Mouse (Mus musculus) testis, postnatal 10 days (tissue): ENCODE results near the gene Tmc8.

Experiments
- DNase-seq: peaks from one replicate; pipeline ENCODE4 v3.0.0; 2021; ENCODE audit warnings: low spot score

Gene Tmc8

DNA sequence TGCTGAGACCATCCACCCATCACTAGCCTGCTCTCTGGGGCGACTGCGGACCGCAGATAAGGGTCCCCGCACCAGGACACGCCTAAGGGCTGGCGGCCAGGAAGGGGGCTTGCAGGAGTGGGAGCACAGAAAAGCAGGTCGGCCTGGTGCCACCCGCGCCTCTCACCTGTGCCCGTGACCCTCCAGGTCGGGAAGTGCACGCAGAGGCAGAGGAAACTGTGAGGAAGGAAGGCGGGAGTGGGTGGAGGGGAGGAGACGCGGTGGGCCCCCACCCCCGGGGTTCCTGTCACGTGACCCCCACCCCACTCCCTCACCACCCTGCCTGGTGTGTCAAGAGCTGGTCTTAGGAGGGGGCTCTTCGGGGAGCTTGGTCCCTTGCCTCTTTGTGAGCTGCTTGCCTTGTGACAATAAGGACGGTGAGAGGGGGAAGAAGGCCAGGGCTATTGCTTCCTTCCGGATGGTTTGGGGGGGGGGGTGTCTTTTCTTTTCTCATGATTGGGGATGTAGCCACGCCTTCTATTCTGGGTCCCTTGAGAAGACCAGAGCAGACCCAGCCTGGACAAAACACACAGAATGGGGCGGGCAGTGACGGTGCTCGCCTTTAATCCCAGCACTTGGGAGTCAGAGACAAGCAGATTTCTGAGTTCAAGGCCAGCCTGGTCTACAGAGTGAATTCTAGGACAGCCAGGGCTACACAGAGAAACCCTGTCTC is at the start of gene Tmc8, which contains the start of gene Tmc6:
TSS of gene Tmc8 (plus strand) at position 84 of the 712 bp plus-strand sequence.
TSS of gene Tmc6 (minus strand) at position 206 of the 712 bp plus-strand sequence.
- DNase-seq = no peak

DNA sequence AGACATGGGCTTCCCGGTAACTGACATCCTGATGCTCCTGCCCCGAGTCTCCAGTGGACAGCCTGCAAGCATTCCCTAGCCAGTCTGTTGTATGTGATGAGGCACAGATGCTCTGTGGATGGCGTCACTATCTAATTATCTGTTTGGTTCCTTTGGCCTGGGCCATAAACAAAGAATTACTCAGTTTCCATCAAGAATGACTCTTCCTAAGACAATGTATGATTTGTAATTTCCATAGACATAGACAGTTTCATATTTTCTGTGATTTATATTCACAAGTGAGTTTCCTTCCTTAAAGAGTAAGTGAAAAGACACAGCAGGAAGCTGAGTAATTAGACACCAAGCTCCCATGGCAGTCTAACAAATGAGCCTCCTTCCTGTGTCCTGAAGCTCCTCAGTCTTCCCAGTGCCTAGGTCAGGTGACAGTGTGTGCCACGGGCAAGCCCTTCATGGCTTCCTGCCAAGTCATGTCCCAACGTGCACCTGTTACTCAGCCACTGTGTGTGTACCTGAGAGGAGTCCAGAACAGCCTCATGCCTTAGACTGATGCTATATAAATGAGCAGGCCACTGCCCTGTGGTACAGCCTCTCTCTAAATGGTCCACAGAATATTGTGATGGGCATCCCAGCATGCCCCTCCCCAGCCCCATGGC is 45.7 kb upstream of the Tmc8 start:
- DNase-seq = no peak

DNA sequence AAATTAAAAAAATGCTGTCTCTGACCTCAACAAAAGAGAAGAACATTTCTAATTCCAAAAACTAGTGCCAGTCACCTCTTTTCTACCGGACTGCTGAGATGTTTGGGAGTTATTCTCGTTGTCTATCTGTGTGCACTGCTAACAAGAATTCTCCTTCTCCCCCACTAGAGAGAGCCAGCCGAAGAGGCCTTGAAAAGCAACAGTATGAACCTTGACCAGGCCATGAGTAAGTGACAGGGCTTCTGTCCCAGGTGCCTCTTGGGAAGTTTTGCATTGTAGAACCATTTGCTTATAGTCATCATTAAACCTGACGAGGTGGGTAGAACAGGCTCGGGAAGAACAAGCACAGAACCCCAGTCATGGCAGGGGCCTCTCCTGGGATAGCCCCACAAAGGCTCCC is 43.8 kb upstream of the Tmc8 start:
- DNase-seq = no peak

DNA sequence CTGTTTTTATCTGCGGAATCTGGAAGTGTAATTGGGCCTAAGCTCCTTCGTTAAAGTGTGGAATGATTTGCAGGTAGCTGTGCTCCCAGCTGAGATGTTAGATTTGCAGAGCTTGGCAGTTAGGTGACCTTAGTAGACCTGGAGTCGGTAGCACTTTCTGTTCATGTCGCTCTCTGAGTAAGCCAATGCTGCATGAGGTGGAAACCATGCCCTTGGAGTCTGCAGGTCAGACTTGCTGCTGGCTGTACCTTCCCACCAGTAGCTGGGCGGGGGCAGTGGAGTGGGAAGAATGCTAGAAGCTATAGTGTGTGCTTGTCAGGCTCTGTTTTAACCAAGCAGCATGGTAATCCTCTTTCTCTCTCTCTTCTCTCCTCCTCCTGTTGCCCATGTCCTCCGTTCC is 40.7 kb upstream of the Tmc8 start:
- no peak for DNase-seq

DNA sequence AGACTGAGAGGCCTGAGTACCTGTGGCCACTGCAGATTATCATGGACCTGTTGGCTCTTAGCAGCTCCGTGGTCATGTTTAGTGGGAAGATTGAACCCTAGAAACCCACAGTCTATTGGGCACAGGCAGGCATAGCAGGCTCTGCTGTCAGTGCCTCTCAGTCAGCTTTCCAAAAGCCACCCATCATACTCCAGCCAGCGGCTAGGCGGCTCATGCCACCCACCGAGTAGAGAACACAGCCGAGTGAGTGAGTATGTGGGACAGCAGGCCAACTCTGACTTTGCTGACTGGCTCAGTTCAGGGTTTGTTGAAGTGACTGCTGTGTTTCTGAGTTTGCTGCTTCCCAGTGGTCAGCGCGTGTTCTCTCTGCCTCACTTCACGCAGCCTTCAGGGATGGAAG is 39.6 kb upstream of the Tmc8 start:
- no peak for DNase-seq

DNA sequence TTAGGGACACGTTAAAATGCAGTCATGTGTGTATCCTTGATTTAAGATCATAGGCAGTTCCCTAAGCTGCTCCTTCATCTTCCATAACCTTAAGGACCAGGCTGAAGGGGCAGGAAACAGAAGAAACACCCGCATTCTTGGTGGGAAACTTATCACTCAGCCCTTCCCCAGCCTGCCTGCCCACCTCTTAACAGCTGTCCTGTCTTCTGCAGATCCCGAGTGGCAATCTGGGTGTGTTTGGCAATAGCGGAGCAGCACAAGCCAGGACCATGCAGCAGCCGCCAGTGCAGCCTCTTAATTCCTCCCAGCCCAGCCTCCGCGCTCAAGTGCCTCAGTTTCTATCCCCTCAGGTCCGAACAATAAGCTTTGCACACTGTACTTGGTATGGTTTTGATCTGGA is 39.2 kb upstream of the Tmc8 start:
- DNase-seq = no peak

DNA sequence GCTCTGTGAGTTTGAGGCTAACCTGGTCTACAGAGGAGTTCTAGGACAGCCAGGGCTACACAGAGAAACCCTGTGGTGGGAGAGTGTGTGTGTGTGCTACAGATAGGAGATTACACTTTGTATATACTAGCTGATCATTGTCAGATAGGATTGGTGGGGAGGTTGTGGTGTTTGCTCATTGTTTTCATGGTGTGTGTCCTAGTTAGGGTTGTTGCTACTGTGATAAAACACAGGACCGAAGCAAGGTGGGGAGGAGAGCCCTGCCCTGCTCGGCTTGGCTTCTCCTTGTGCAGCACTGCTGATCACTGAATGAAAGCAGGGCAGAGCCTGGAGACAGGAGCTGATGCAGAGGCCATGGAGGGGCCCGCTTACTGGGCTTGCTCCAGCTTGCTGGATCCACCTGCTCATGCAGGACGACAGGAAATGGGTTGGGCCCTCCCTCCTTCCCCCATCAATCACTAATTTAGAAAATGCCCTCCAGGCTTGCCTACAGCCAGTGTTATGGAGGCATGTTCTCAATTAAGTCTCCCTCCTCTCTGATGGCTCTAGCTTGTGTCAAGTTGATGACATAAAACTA is 38.3 kb upstream of the Tmc8 start:
- DNase-seq = no peak

DNA sequence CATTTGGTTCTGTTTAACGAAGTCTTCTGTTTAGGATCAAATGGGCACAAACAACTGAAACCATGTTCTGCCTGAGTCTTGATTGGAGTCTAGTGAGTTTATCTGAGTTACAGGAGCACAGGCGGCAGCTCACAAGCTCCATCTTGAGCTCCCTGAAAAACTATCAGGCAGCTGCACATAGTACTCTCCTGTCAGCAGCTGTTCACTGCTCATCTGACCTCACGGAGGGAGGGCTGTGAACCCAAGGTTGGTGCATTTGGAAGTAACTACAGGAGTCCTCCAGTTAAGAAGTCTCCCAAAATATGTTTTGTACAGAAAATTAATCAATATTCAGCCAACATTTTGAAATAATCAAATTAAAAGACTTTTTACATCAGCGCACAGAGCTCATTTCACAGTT is 33.2 kb upstream of the Tmc8 start:
- no peak for DNase-seq

DNA sequence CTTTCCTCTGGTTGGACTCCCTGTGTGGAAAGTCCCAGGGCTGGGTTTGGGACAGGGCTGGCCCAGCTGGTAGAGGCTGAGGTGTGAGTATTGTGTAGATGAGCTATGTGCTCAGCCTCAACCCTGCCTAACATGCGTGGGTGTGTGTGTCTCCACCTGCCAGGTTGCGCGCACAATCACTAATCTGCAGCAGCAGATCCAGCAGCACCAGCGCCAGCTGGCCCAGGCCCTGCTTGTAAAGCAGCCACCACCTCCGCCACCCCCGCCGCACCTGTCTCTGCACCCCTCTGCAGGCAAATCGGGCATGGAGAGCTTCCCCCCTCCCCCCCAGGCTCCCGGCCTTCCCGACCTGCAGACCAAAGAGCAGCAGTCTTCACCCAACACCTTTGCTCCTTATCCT is 32.5 kb upstream of the Tmc8 start:
- no peak for DNase-seq

DNA sequence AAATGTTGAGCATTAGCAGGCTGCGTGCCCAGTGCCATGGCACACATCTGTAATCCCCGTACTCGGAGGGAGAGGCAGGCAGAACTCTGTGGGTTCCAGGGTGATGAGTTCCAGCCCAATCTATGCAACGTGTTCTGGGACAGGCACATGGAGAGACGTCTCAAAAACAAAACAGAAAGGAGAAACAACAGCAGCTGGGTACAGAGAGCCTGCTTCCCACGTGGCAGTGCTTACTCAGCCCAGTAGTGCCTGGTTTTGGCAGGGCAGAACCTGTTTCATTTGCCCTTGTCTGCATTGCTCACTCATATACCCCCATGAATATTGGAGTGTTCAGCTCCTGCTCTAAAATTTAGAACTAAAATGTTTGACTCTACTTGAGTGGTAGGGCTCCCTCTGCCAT is 30.3 kb upstream of the Tmc8 start:
- no peak for DNase-seq

DNA sequence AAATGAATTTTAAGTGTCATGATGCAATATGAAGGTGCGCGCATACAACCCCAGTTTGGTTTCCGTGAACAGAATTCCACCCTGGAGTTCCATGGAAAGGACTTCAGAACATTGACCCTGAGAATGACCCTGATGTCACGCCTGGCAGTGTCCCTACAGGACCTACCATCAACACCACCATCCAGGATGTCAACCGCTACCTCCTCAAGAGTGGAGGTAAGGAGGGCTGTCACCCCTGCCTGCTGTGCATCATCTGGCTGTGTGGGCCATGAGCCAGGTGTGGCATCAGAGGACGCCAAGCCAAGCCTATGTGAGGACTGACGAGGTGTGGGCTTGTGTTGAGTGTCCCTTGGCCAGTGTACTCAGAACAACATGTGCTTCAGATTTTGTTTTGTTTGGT is 26.0 kb upstream of the Tmc8 start:
- DNase-seq = no peak

DNA sequence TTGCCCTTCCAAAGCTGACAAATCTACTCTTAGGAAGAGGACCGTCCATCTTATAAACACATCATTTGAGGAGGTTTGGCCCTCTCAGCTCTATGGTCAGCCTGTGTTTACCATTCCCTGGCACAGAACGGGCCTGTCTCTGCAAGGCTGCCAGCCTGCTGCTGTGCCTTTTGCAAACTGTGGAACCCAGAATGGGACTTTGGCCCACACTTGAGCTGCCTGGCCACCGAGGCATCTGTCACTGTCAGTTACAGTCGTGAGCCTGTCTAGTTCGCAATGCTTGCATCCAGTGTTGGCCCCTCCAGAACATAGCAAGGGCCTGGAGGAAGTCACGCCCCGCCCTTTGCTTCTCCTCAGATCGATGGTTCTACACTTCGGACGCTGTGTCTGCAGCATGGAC is 22.6 kb upstream of the Tmc8 start:
- no peak for DNase-seq

DNA sequence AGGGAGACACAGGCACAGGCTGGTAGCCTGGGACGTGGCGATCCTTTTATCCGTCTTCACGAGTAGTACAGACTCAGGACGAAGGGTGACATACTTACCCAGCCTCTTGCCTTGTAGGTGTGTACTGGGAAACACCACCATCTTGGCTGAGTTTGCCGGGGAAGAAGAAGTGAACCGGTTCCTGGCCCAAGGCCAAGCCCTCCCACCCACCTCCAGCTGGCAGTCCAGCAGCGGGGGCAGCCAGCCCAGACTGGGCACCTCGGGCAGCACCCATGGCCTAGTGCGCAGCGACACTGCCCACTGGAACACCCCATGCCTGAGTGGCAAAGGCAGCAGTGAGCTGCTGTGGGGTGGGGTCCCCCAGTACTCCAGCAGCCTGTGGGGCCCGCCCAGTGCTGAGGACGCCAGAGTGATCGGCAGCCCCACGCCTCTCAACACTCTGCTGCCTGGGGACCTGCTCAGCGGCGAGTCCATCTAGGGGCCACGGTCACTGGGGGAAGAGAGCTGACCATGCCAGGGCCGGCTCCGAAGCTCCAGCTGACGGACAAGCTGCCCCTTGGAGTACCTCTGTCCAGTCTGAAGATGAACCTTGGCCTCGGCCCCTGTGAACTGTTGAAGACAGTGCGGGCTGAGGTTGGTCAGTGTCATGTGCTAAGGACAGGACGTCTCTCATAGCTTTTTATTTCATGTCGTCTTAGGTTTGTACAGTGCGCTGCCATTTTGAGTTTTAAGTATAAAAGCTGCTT is 21.3 kb upstream of the Tmc8 start:
- DNase-seq = no peak

DNA sequence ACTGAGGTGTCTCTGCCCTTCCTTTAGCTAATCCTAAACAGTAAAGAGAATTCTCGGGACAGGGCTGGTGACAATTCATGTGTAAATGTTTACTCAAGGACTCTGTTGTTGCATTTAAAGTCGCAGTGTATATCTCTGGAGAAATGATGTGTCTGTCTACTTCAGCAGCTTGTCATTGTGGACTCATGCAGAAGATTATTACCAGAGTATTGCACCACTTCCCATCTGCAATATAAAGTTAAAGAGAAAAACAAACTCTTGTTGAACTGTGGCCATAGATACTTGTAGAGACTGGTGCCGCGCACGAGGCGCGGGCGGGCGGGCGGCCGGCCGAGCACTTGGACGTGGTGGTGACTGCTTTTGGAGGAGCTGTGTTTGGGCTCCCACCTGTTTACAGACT is 20.1 kb upstream of the Tmc8 start:
- DNase-seq = no peak

DNA sequence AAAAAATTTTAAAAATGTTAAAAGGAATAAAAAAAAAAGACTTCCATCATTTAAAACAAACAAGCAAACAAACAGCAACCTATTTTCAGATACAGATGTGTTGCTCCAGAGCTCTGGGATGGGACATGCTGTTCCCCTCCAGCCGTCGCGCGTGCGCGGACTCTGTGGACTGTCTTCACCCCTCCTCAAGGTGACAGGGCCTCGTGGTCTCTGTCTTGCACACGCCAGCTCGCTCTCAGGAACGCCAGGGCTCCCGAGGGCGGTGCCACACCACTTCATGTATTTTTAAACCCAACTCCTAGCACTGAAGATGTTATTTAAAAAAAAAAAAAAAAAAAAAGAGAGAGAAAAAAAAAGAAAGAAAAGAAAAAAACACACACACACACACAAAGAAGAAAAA is 19.6 kb upstream of the Tmc8 start:
- peak; percentile 43 for DNase-seq

DNA sequence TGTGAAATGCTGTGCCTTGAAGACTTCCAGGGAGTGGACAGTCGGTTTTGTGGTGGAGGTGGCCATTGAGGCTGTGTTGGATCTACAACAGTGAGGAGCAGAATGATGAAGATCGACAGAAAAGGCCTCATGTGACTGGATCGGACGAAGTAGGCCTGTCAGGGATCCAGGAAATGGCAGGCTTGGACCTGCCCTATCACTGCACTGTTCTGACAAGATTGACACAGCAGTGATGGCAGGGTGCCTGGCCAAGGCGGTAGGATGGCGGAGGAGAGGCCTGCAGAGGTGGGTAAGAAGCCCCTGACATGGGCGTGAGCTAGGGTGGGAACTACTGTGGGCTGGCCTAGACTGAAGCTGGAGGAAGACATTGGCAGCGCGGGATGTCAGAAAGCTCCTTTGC is 17.6 kb upstream of the Tmc8 start:
- DNase-seq = no peak

DNA sequence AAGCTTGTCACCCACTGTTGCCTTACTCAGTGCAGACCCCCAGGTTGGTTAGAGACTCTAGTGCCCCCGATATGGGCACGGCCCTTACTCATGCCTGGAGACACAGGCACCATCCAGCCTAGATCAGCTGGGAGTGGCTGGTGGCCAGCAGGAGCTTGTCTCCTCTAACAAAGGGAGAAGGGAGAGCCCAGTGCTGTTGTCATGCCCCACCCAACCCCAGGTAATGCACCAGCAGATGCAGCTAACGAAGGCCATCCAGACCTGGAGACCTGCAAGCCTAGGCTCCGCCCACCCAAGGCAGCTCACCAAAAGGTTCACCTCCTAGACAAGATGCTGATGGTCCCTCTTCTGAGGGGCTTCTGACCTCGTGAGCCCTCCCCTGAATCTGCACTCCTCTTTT is 16.5 kb upstream of the Tmc8 start:
- DNase-seq = no peak

DNA sequence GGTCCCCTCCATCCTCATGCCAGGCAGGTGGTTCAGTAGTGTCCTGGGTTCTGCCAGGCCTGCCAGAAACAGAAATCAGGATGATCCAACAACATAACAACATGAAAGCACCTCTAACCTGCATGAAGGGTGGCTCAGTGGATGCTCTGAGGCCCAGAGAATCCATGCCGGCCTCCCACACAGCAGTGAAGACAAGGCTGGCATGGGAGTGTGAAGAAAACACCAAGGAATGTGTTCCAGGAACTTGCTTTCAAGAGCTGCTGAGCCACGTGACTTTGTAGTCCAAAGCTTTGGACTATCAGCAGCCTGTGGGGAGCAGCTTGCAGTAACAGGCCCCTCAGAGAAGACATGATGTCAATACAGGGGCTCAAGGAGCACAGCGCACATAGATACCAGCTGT is 15.6 kb upstream of the Tmc8 start:
- no peak for DNase-seq

DNA sequence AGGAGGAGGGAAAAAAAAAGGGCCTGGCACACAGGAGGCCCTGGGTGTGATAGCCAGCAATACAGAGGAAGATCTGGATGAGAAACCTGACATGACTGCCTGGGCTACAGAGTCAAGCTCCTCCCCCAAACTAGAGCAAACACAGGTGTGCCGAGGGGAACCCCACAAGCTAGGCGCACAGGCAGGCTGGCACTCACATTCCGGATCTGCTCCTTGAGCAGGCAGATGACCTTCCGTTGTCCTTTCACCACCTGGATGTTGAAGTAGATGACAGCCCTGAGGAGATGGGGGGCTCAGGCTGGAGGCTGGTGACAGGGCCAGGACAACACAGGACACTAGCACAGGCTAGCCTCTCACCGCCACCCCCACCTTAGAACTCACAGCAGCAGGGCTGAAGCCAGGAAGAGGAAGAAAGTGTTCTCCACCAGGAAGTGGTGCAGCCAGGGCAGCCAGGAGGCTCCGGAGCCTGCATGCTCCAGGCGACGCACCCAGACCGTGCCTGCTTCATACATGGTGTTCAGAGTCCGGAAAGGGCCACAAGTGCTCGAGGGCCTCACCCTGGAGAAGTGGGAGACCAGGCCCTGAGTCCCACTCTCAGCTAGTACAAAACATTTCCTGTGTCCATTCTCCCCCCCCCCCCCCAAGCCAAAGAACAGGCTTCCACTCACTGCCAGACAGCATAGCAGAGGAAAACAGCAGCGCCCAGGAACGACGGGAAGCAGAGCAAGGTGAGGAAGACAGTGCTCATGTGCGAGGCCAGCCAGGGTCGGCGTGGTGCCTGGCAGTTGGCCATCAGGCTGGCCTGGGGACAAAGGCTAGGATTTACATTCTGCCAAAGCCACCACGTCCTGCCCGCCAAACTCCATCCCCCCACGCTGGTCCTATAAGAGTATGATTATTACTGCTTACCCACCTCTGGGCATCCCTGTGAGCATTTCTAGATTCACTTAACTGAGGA is 12.9 kb upstream of the Tmc8 start:
- no peak for DNase-seq

DNA sequence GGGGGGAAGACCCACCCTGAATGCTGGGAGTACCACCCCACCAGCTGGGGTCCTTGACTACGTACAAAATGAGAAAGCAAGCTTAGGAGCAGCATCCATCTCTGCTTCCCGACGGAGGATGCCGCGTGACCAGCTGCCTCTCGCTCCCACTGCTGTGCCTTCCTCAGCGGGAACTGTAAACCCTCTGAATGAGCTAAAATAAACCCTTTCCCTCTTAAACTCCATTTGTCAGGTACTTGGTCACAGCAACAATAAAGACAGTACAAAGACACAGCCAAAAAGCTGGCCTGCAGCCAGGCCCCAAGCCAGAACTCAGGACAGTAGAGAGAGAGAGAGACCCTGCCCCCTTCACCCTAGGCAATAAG is 12.2 kb upstream of the Tmc8 start:
- no peak for DNase-seq

DNA sequence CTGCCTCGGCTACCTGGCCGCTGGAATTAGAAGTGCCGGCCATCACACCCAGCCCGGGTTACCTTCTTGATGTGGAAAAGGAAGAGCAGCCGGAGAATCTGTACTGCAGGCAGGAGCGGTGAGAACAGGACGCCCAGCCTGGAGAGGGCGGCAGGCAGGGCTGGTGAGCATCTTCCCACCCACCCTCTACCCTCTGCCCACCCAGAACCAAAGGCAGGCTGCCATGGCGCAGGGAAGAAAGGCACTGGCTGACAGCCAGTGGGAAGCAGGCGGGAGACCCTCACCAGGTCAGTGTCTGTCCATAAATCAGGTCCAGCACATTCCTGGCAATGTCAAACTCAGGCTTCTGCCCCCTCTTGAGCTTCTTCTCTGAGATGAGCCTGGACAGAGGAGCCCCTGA is 11.5 kb upstream of the Tmc8 start:
- DNase-seq = no peak

DNA sequence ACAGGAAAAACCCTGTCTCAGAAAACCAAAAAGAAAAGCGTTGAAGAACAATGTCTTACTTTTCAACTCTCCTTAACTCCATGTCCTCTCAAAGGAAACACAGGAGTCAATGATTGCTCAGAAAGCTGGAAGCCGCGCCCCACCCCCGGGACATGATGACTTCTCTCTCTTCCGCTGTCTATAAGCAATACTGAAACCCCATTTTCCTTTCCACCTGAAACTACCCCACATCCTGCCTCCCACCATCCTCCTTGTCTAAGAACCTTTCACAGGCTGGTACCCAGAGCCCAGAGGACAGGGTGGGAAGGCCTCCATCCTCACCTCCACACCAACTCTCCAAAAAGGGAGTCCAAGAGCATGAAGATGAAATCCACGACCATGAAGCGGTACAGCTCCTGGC is 9.5 kb upstream of the Tmc8 start:
- no peak for DNase-seq
